Mouse (Mus musculus) limb, embryonic 13.5 days (tissue): ENCODE data around the gene Shank3. TPM values are rescaled to one million over a fixed set of nuclear protein-coding genes. Genes with fewer than 3 reads are reported as not detected.
A peak's percentile ranks its signal among the peaks of the same experiment; 100 is the strongest.

Experiments
- ATAC-seq: fragments of 200-750 bp; cut with Nextera tagmentation; 2 replicates; pipeline ENCODE4 v1.8.0; 2017; ENCODE audit warnings: low read depth, moderate number of reproducible peaks, moderate TSS enrichment; ENCODE audit not compliant: low FRiP score
- H3K27ac ChIP-seq: fragments of 300-500 bp; sonication (generic); 2 replicates; pipeline ENCODE4 v1.5.1; 2015; ENCODE audit warnings: inconsistent platforms, mild to moderate bottlenecking, moderate library complexity
- H3K27me3 ChIP-seq: fragments of 300-500 bp; sonication (generic); 2 replicates; pipeline ENCODE4 v1.6.1; 2015; ENCODE audit warnings: mild to moderate bottlenecking, inconsistent platforms
- H3K36me3 ChIP-seq: fragments of 300-500 bp; sonication (generic); 2 replicates; pipeline ENCODE4 v1.6.1; 2015; ENCODE audit warnings: inconsistent platforms, mild to moderate bottlenecking, moderate library complexity
- H3K4me1 ChIP-seq: fragments of 300-500 bp; sonication (generic); 2 replicates; pipeline ENCODE4 v1.6.1; 2015; ENCODE audit warnings: inconsistent platforms
- H3K4me2 ChIP-seq: fragments of 300-500 bp; sonication (generic); replicated peaks from 2 replicates; pipeline ENCODE4 v1.6.1; 2015; ENCODE audit warnings: inconsistent platforms, mild to moderate bottlenecking, moderate library complexity
- H3K4me3 ChIP-seq: fragments of 300-500 bp; sonication (generic); 2 replicates; pipeline ENCODE4 v1.5.1; 2015; ENCODE audit warnings: moderate library complexity, mild to moderate bottlenecking, inconsistent platforms
- H3K9ac ChIP-seq: fragments of 300-500 bp; sonication (generic); 2 replicates; pipeline ENCODE4 v1.6.1; 2015; ENCODE audit warnings: mild to moderate bottlenecking, inconsistent platforms
- H3K9me3 ChIP-seq: fragments of 300-500 bp; sonication (generic); 2 replicates; pipeline ENCODE4 v1.6.1; 2016; ENCODE audit warnings: inconsistent platforms
- WGBS: fragments of 180-500 bp; shearing (Covaris S2); methylation state at CpG from one replicate; pipeline ENCODE4 v1.1.7; 2015; 5-methylcytosine and 5-hydroxymethylcytosine counted together
- polyA plus RNA-seq: library from polyadenylated mRNA; unstranded; fragments of >200 nt; fragmentation: Nextera tagmentation; extraction: Ambion mirVana; gene quantifications from 2 replicates; pipeline ENCODE4 v1.2.1, GENCODE M21; 2015

Gene Shank3
- polyA plus RNA-seq, 1 experiment from 2014 or later, result 2.6 TPM

DNA sequence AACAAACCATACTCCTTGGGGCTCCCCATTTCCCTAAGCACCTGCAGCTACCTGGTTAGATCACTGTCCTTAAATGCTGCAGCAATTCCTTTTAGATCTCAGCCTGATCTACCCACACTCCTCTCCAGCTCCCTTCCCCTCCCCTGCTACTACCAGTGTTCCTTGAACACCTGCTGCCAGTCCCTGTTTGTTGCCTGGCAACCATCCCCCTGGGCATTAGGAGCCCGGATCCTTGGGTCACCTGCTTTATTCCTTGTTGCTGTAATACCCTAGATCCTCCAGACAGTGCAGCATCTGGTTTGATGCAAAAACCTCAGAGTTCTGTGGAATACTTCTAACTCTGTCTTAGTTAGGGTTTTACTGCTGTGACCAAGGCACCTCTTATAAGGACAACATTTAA is 34.4 kb upstream of the Shank3 start:
- Histone ChIP-seq H3K9ac (no peak overlapping the region), H3K27me3 (peaks cover 5% of the 10 kb centered on the region; the same call in 1 of the 2 replicates), H3K27ac (no peak overlapping the region), H3K4me1 (no peaks in the 10 kb centered on the region), H3K36me3 (no peaks in the 10 kb centered on the region), H3K9me3 (no peaks in the 10 kb centered on the region), H3K4me2 (no peak overlapping the region), H3K4me3 (no peak overlapping the region)
- WGBS, result 4% methylated on average over 1 of the region's 1 CpGs
- no peak for ATAC-seq

DNA sequence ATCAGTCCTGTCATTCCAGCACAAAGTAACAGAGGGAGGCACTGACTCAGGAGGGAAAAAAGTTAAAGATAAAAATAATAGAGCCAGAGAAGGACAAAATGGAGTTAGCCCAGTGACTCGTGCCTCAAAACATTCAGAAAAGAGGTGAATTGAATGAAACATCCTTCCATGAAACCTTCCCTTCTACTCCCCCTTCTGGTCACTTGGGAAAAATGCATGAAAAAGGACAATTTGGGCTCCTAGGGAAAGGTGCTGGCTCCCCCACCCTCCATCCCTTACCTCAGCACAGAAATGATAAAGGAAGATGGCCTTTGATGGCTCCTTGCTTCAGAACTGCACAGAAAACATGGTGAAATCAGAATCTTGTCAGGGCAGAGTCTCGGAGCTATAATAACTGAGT is 30.8 kb upstream of the Shank3 start:
- 30% methylated on average over 2 of the region's 2 CpGs for WGBS
- no peak overlapping the region for H3K4me2 ChIP-seq
- H3K9ac ChIP-seq, result no peak overlapping the region
- no peaks in the 10 kb centered on the region for H3K27me3 ChIP-seq
- no peak overlapping the region for H3K4me3 ChIP-seq
- no peak overlapping the region for H3K27ac ChIP-seq
- H3K9me3 ChIP-seq, result no peaks in the 10 kb centered on the region
- no peaks in the 10 kb centered on the region for H3K36me3 ChIP-seq
- ATAC-seq, result no peak
- no peaks in the 10 kb centered on the region for H3K4me1 ChIP-seq

DNA sequence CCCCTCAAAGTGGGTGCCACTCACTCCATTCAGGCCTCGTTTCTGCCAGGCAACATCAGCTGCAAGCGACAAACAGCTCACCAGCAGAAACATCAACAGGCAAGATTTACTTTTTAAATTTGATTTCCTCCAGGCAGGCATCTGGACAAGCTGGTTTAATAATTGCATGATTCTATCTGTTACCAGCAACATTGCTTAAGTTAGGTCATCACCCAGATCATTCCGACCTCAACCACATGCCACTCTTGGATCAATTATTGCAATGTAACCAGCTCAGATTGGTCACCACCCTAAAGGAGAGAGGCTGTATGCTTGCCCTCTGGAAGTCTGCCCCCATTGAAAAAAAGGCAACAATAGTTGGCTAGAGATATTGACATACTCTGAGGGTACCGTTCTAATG is 27.9 kb upstream of the Shank3 start:
- Histone ChIP-seq H3K4me2 (no peak overlapping the region), H3K9me3 (no peaks in the 10 kb centered on the region), H3K36me3 (no peaks in the 10 kb centered on the region), H3K27me3 (no peaks in the 10 kb centered on the region), H3K9ac (no peak overlapping the region), H3K4me1 (peaks cover 8% of the 10 kb centered on the region), H3K27ac (no peak overlapping the region), H3K4me3 (no peak overlapping the region)
- no peak for ATAC-seq
- WGBS, result 80% methylated on average over 4 of the region's 4 CpGs

DNA sequence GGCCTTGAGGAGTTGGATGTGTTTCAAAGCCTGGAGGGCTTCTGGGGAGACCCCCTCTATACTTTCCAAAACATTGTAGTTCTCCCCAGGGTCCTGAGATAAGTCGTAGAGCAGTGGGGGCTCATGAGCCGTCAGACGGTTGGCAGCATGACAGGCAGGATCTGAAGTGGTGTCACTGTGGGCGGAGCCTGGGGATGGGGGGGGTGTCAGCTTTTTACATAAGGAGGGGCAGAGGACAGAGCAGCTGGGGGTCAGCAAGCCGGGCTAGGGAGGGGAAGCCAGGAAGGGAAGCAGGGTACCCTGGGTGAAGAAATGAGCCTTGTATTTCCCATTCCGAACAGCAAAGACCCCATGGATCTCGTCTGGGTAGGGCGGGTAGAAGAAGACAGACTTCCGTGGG is 26.1 kb upstream of the Shank3 start:
- ATAC-seq, result no peak
- Histone ChIP-seq H3K27ac (no peak overlapping the region), H3K9ac (no peak overlapping the region), H3K9me3 (no peaks in the 10 kb centered on the region), H3K4me3 (no peak overlapping the region), H3K36me3 (no peaks in the 10 kb centered on the region), H3K4me1 (peaks cover 8% of the 10 kb centered on the region), H3K27me3 (no peaks in the 10 kb centered on the region), H3K4me2 (no peak overlapping the region)
- WGBS, result 87% methylated on average over 9 of the region's 9 CpGs

DNA sequence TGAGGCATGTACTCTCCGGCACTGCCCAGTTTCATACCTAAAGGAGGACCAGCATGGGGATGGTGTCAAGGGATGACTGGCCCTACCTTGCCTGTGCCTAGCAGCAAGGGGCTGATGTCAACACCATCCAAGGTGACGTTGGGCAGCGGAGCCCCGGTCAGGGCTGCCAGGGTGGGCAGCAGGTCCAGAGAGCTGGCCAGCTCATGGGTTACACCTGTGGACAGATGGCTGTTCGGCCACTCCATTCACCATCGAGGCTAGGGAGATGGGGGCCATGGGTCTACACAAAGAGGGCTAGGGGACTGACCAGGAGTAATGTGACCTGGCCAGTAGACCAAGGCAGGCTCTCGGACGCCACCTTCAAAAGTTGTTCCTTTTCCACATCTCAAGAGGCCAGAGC is 25.5 kb upstream of the Shank3 start:
- Histone ChIP-seq H3K9ac (no peak overlapping the region), H3K4me1 (peaks cover 8% of the 10 kb centered on the region), H3K36me3 (no peaks in the 10 kb centered on the region), H3K27ac (no peak overlapping the region), H3K4me2 (no peak overlapping the region), H3K27me3 (no peaks in the 10 kb centered on the region), H3K4me3 (no peak overlapping the region), H3K9me3 (no peaks in the 10 kb centered on the region)
- WGBS, result 96% methylated on average over 8 of the region's 8 CpGs
- no peak for ATAC-seq

DNA sequence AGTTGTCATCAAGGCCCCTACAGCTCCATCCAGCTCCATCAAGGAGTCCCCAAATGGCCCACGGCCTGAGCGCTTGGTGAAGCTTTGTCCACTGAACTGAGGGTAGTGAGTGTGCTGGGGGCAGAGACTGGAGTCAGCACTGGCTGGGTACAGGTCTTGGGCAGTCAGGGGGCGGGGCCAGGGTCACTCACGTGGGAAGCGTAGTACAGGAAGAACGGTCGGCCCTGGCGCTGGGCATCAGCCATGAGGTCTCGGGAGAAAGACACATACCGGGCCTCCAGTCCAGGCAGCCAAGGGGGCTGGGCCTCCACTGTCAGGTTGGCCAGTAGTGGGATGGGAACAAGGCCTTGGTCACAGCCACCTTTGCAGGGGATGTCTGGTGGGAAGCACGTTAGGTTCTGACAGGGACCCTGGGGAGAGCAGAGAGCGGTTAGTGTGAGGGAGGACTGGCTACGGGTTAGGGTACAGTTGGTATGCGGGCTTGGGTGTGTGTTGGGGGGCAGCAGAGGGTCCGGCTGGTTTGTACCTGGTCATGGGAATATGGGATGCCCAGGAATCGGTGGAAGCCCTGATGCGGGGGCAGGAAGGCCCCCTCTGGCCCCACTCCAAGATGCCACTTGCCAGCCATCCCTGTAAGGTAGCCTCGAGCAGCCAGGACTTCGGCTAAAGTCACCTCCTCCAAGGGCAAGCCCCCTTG is 24.7 kb upstream of the Shank3 start:
- no peaks in the 10 kb centered on the region for H3K36me3 ChIP-seq
- H3K27me3 ChIP-seq, result no peaks in the 10 kb centered on the region
- 91% methylated on average over 19 of the region's 19 CpGs for WGBS
- H3K4me1 ChIP-seq, result peaks cover 8% of the 10 kb centered on the region
- H3K27ac ChIP-seq, result no peak overlapping the region
- 0 out of 2 replicates have a peak overlapping the region, but pooled peaks have one; percentile 74 for H3K9ac ChIP-seq
- no peak for ATAC-seq
- peak overlapping the region; percentile 90; the same call in 1 of the 2 replicates for H3K4me2 ChIP-seq
- peak overlapping the region; percentile 66; the same call in 1 of the 2 replicates for H3K4me3 ChIP-seq
- H3K9me3 ChIP-seq, result no peaks in the 10 kb centered on the region

DNA sequence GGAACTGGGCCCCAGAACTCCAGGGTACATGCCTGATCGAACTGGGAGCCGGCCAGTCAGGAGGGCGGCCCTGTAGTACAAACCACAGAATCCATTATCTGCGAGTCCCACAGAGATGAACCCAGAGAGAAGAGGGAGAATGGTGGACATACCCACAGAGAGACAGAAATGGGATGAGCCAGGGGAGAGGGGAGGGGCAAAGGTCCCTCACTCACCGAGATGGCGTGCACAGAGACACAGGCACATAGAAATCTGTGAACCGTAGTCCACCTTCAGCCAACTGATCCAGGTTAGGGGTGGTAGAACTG is 24.2 kb upstream of the Shank3 start:
- peak overlapping the region; percentile 90 for H3K4me2 ChIP-seq

DNA sequence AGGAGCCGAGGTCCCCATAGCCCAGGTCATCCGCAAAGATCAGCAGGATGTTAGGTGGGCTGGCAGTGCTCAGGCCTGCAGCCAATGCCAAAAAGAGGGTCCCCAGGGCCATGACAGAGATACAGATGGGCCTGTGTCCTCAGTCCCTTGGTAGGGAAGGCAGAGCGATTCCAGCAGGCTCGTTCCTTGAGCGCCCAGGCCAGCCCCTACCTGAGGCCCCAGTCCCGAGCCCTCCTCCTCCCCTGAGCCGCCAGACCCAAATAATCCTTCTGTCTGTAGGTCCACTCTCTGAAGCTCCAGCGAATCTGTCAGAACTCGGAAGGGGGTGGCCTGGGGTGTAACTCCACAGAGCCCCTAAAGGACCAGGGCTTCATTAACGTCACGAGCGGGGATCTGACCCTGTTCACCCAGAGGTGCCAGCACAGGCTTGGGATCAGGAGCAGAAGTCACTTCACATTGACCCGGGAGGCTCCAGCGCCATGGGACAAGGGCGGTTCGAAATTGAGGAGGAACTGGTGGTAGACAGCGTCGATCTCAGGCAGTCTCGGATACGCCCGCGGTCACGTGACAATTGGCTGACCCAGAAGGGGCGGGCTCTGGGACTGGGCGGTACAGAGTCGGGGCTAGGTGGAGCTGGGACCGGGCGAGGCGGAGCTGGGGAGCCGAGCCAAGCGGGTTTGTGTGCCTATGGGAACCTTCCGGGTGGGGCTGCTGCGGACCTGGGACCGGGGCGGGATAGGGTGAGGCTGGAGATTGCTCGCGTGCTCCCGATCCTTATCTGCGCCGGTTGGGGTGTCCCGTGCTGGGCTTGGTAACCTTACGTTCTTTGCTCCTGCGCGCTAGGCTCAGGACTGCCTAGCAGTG is 23.6 kb upstream of the Shank3 start:
- peak; percentile 99 for ATAC-seq
- Histone ChIP-seq H3K9ac (peak overlapping the region; percentile 74), H3K9me3 (no peaks in the 10 kb centered on the region), H3K4me2 (peak overlapping the region; percentile 90), H3K36me3 (no peaks in the 10 kb centered on the region), H3K27ac (peak overlapping the region; percentile 73; the same call in 1 of the 2 replicates), H3K27me3 (no peaks in the 10 kb centered on the region), H3K4me1 (peaks cover 8% of the 10 kb centered on the region), H3K4me3 (peak overlapping the region; percentile 66)
- WGBS, result 9% methylated on average over 44 of the region's 44 CpGs

More for the DNA sequence above, 24.2 kb upstream of the Shank3 start:
- H3K9me3 ChIP-seq, result no peaks in the 10 kb centered on the region
- H3K4me1 ChIP-seq, result peaks cover 8% of the 10 kb centered on the region
- no peak overlapping the region for H3K27ac ChIP-seq
- H3K27me3 ChIP-seq, result no peaks in the 10 kb centered on the region
- WGBS, result 89% methylated on average over 7 of the region's 7 CpGs
- no peak for ATAC-seq
- H3K4me3 ChIP-seq, result peak overlapping the region; percentile 66
- H3K36me3 ChIP-seq, result no peaks in the 10 kb centered on the region
- H3K9ac ChIP-seq, result peak overlapping the region; percentile 74

DNA sequence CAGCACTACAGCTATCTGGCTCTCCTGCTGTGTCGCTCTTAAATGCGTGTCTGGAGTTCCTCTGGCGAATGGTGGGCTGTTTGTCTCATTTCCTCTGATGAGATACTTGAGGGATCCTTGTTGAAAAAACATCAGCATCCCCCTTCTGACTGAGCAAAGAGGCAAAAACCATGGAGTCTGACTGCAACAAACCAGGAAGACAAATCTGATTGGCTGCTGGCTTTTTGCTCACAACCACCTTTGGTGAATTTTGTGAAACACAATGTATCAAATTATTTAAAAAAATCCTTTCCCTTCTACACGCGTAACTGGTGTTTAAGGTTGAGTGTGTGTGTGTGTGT is 23.0 kb upstream of the Shank3 start:
- Histone ChIP-seq H3K9me3 (no peaks in the 10 kb centered on the region), H3K4me1 (peaks cover 8% of the 10 kb centered on the region), H3K27ac (peak overlapping the region; percentile 73; the same call in 1 of the 2 replicates), H3K9ac (peak overlapping the region; percentile 74), H3K36me3 (no peaks in the 10 kb centered on the region), H3K27me3 (no peaks in the 10 kb centered on the region), H3K4me2 (peak overlapping the region; percentile 90), H3K4me3 (peak overlapping the region; percentile 66)
- no peak; the same call in 1 of the 2 replicates for ATAC-seq
- WGBS, result 6% methylated on average over 5 of the region's 5 CpGs

DNA sequence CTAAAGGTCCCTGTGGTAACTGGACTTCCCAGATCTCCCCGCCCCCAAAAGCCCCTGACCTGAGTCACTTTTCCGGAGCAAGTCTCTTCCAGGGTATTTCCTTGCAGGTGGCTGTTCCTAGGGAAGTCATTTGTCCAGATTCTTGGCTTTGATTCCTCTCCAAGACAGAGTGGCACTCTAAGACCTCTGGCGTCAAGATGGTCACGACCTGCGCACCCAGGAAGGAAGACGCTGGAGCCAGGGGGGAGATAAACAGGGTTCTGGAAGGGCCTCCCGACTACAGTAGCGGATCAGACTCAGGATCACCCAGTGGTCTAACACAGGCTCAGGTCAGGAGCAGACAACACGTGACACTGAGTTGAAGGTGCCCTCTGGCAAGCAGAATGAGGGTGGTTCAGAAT is 22.3 kb upstream of the Shank3 start, which contains the start of gene Arsa:
Gene Arsa (minus strand): TSS at position 335 of the 401 bp plus-strand sequence.
- WGBS, result 25% methylated on average over 9 of the region's 9 CpGs
- H3K4me3 ChIP-seq, result peak within 1 kb of the TSS; percentile 66
- no peaks in the 10 kb centered on the region for H3K36me3 ChIP-seq
- peak within 1 kb of the TSS; percentile 73; the same call in 1 of the 2 replicates for H3K27ac ChIP-seq
- no peak for ATAC-seq
- peak within 1 kb of the TSS; percentile 74 for H3K9ac ChIP-seq
- peaks cover 2% of the 10 kb centered on the region; the same call in 1 of the 2 replicates for H3K9me3 ChIP-seq
- peaks cover 8% of the 10 kb centered on the region for H3K4me1 ChIP-seq
- no peaks in the 10 kb centered on the region for H3K27me3 ChIP-seq
- peak within 1 kb of the TSS; percentile 90 for H3K4me2 ChIP-seq

DNA sequence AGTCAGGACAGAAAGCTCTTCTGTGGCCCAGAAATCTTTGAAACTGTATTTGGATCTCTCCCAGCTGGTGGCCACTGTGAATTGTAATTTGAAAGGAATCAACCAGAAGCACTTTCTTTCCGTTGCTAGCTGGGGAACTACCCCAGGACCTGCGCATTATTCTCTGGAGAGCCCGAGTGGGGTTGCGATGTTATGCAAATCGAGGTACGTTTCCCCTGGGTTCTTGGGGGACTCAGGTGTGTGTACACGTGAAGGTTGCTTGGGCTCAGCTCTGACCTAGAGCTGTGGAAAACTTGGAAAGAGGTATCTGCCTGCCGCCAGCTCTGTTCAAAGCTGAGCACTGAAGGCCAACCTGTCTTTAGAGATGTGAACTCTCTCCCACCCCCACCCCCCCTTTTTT is 21.6 kb upstream of the Shank3 start:
- H3K4me2 ChIP-seq, result no peak overlapping the region
- H3K9me3 ChIP-seq, result peaks cover 8% of the 10 kb centered on the region; the same call in 1 of the 2 replicates
- H3K4me3 ChIP-seq, result no peak overlapping the region
- no peak overlapping the region for H3K27ac ChIP-seq
- no peak overlapping the region for H3K9ac ChIP-seq
- no peaks in the 10 kb centered on the region for H3K27me3 ChIP-seq
- H3K36me3 ChIP-seq, result no peaks in the 10 kb centered on the region
- H3K4me1 ChIP-seq, result peaks cover 8% of the 10 kb centered on the region
- no peak for ATAC-seq
- 51% methylated on average over 8 of the region's 8 CpGs for WGBS

DNA sequence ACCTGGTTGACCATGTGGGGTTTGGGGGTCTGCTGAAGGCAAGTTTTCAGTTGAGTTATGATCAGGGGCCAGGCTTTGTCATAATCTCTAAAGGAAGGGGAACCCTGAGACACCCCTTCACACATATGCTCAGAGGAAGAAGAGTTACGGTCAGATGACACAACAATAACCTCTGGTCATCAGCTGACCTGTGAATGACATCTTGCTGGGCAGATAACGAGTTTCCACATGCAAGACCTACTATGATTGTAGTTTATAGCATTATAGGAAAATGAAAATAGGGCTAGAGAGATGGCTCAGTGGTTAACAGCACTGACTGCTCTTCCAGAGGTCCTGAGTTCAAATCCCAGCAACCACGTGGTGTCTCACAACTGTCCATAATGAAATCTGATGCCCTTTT is 20.8 kb upstream of the Shank3 start:
- H3K27me3 ChIP-seq, result no peaks in the 10 kb centered on the region
- no peak overlapping the region for H3K4me2 ChIP-seq
- ATAC-seq, result no peak
- H3K27ac ChIP-seq, result no peak overlapping the region
- no peak overlapping the region for H3K9ac ChIP-seq
- H3K4me1 ChIP-seq, result peaks cover 8% of the 10 kb centered on the region
- 88% methylated on average over 3 of the region's 3 CpGs for WGBS
- no peaks in the 10 kb centered on the region for H3K36me3 ChIP-seq
- H3K4me3 ChIP-seq, result no peak overlapping the region
- peaks cover 8% of the 10 kb centered on the region; the same call in 1 of the 2 replicates for H3K9me3 ChIP-seq
